ENCODE assay signal across 8 mouse cellular contexts in the genomic region with DNA sequence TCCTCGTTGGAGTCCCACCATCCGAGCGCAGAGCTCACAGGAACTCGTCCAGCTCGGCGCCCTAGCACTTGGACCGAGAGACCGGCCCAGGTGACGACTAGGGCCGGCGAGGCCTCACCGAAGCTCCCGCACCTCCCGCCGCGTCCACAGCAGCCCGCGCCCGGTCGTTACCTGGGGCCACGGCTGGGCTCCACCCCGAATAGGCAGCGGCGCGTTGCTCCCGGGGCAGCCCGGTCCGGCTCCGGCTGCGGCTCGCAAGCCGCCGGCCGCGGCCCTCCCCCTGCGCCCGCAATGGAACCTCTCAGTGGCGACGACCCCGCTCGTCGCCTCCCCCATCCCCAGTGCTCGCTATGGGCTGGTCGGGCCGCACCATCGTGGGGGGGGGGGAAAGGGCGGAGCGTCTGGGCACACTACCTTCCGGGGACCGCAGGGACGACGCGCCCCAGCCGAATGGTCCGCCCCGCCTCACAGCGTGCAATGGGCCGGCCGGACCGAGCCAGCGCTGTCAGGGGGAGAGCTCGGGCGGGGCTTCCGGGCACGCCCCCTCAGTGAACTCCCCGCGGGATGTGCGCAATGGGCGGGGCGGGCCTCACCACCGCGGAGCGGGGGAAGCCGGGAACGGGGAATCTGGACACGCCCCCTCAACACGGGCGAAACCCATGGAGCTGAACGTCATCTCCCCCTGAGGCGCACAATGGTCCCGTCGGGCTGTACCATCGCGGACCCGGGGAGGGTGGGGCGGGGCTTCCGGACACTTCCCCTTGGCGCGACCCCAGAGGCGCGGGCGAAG. TPM values are rescaled to one million over a fixed set of nuclear protein-coding genes. Genes with fewer than 3 reads are reported as not detected.
DNase-seq lines count a peak whose midpoint lies in the region; ATAC-seq lines count a peak whose summit lies in the region.

A gene (minus strand): TSS at position 350 of the 790 bp plus-strand sequence.

- ATAC-seq in megakaryocyte progenitor cell, adult 5-6 weeks (replicated peaks; ENCODE audit: poor library complexity), result peak; percentile 90

- peak; percentile 98 for DNase-seq in adipocyte (ENCODE audit: low spot score)
- DNase-seq in embryo, embryonic 10 days (ENCODE audit: low spot score), result peak; percentile 97
- peak; percentile 98 for DNase-seq in gastrocnemius, postnatal 10 days
- DNase-seq in induced T-regulatory cell, adult 2 months (ENCODE audit: low read depth), result peak; percentile 99
- DNase-seq in left cerebral cortex, adult 9 months (ENCODE audit: low spot score in 2 of 2), result peak; percentile 97 to 99
- peak; percentile 99 for DNase-seq in right cerebral cortex, postnatal 14 days
- peak; percentile 96 to 99 for DNase-seq in urinary bladder, postnatal 36 days (ENCODE audit: low spot score in 2 of 2)

RNA-seq across cellular contexts. Expression of the gene that starts here (rescaled TPM):
- total RNA-seq in gastrocnemius, postnatal 10 days (2021), result 10 to 100 TPM; 32.5 to 35.3 TPM
- total RNA-seq in megakaryocyte progenitor cell, adult 5-6 weeks (2015), result 47.2 and 49.6 TPM in 2 replicates
- total RNA-seq in megakaryocyte progenitor cell, adult 5-6 weeks (2017), result 16.8 and 19.4 TPM in 2 replicates

Comparison
In these comparisons a context has a peak if more than half of its experiments do, and no peak if none do; other contexts are left out.
1. Peak in every context shown above with its lines: DNase-seq and ATAC-seq.